Mouse (Mus musculus) urinary bladder, postnatal 4 days (tissue): ENCODE data around the gene Acaca.

Experiments
- DNase-seq, 2 experiments: peaks; one replicate each; pipeline ENCODE4 v3.0.0; 2021 to 2022; ENCODE audit warnings: low spot score in 2 of 2

The Acaca gene

GRCm38 (mm10) chr11:84247370-84247769 is 117.9 kb downstream of the Acaca start:
- no peak for DNase-seq

- DNase-seq: no peak
Measured at GRCm38 (mm10) chr11:84251170-84251569, 121.7 kb downstream of the Acaca start.

GRCm38 (mm10) chr11:84252425-84252824 is 123.0 kb downstream of the Acaca start:
- DNase-seq: no peak

- no peak for DNase-seq
Measured at GRCm38 (mm10) chr11:84255879-84256278, 126.4 kb downstream of the Acaca start.

- no peak for DNase-seq
Measured at GRCm38 (mm10) chr11:84258053-84258710, 128.7 kb downstream of the Acaca start.

GRCm38 (mm10) chr11:84264490-84264889 is 135.0 kb downstream of the Acaca start:
- no peak for DNase-seq

GRCm38 (mm10) chr11:84268068-84268467 is 138.6 kb downstream of the Acaca start:
- DNase-seq: no peak

GRCm38 (mm10) chr11:84270511-84270910 is 141.0 kb downstream of the Acaca start:
- DNase-seq: no peak

- no peak for DNase-seq
Measured at GRCm38 (mm10) chr11:84271948-84272347, 142.5 kb downstream of the Acaca start.

- no peak for DNase-seq
Measured at GRCm38 (mm10) chr11:84272574-84272973, 143.1 kb downstream of the Acaca start.

- no peak for DNase-seq
Measured at GRCm38 (mm10) chr11:84276979-84277378, 147.5 kb downstream of the Acaca start.

GRCm38 (mm10) chr11:84281280-84281679 is 151.8 kb downstream of the Acaca start:
- DNase-seq: no peak

GRCm38 (mm10) chr11:84282944-84283703 is 153.7 kb downstream of the Acaca start:
- DNase-seq: no peak

GRCm38 (mm10) chr11:84290781-84291180 is 161.3 kb downstream of the Acaca start:
- no peak for DNase-seq

- no peak for DNase-seq
Measured at GRCm38 (mm10) chr11:84292532-84292931, 163.1 kb downstream of the Acaca start.

- DNase-seq: no peak
Measured at GRCm38 (mm10) chr11:84293288-84293687, 163.8 kb downstream of the Acaca start.

GRCm38 (mm10) chr11:84296337-84296736 is 166.9 kb downstream of the Acaca start:
- no peak for DNase-seq

- DNase-seq: no peak
Measured at GRCm38 (mm10) chr11:84305474-84305873, 176.0 kb downstream of the Acaca start.

- no peak for DNase-seq
Measured at GRCm38 (mm10) chr11:84306158-84306742, 176.8 kb downstream of the Acaca start.

- DNase-seq: no peak
Measured at GRCm38 (mm10) chr11:84324032-84324752, 194.7 kb downstream of the Acaca start.

GRCm38 (mm10) chr11:84327086-84327485 is 197.6 kb downstream of the Acaca start:
- DNase-seq: no peak

- DNase-seq: no peak
Measured at GRCm38 (mm10) chr11:84332384-84332783, 202.9 kb downstream of the Acaca start.
